Mouse (Mus musculus) retina, adult 2 months (tissue): ENCODE measurements around the gene Lyzl4.
"Not testable (repeated sequence)": the region's sequence is repeated elsewhere in the genome, so short reads cannot be mapped to it uniquely, and the experiment has no call there.

Source experiments
- DNase-seq: peaks from one replicate; pipeline ENCODE4 v3.0.0-alpha.2; 2012; ENCODE audit warnings: low read depth, low spot score

Gene Lyzl4

DNA sequence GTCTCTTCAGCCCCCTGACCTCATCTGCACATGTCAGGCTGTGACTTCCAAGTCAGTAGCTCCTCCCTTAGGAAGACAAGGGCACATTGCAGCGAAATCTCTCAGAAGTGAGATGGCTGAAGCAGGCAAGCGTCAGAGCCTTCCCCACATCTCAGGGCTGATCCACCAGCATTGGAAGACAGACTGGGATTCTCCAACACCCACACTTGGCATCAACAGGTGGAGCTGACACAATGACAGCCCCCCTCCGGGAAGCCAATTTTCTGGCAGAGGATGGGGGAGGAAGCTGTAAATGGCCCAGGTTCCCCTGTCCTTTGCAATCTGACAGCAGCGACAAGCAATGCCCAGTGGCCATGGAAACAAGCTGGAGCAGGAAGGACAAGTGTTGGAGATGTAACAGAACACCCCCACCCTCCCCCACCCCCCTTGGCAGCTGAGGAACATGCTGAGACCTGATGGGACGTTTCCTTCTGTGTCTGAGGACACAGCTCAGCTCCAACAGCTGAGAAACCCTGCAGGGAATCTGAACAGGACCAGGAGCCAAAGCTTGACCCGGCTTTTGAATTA is 41.0 kb downstream of the Lyzl4 start:
- no peak for DNase-seq

DNA sequence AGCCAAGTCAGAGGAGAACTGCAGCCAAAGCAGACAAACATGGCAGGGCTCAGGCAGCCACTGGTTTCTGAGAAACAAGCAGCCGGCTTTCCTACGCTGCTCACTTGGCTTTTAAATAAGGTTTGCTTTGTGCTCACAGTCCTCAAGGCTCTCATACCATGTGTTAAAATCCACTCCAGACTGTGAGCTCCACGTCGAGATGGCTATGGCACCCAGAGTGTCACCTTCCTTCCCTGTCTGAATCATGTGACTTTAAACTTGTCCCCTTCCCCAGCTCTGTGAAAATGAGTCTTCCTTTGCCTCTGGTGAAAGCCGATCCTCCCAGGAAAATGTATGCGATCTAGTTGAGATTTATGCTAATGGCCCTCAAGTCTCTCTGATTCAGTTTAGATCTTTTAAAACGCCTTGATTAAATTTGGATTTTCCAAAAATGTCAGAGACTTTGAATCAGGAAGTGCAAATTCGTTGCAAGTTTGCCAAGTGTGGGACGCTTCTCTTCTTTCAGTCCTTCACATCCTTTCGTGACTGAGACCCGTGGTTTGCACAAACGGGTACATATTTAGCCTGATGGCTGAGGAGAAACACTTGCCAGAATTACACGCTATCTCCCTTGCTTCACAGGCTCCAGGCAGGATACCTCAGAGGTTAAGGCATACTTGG is 41.6 kb downstream of the Lyzl4 start:
- DNase-seq, result no peak

DNA sequence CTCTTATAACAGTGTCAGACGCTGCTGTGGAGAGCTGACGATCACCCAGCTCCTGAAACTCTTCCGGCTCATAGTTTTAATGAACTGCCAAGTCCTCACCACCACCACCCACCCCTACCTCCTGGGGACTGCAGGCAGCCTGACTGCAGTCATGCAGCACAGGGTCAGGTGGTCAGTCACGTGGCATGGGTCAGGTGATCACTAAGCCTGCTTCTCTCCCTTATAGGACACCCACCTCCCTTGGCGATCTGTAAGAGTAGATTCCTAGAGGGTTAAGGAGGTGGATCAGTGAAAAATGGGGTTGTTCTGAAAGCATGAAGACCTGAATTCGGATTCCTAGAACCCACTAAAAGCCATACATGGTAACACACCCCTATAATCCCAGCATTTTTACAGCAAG is 42.3 kb downstream of the Lyzl4 start:
- DNase-seq, result no peak

DNA sequence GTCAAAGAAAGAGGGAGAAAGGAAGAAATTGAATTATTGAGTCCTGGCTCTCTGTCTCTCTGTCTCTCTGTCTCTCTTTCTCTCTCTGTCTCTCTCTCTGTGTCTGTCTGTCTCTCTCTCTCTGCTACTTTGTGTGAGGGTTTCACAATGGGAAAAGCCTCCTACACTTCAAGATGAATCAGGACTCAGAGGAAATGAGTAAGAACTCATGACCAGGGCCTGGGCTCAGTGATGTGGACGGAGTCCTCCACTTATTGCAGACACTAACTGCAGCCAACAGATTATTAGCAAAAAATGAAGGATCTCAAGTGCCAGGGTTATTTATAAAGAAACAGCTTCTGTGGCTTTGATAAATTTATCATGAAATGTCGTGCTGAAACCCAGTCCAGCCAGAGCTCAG is 43.8 kb downstream of the Lyzl4 start:
- DNase-seq, result no peak

DNA sequence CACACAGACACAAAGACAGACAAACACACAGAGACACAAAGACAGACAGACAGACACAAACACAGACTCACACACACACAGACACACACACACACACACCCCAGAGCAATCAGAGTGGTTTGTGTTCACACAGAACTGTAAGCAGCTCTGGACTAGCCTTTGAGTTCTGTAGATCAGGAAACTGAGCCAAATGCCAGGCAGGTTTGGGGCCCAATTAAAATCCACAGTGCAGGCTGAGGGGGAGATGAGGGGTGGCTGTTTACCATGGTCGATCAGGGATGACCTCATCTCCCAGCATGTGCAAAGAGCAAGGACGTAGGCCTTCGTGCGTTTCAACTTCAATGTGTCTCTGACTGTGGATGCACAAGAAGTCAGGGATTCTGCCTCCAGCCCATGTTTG is 47.1 kb downstream of the Lyzl4 start:
- no peak for DNase-seq

GRCm38 (mm10) chr9:121593768-121594167 is 48.1 kb downstream of the Lyzl4 start:
- DNase-seq, result not testable (repeated sequence)

GRCm38 (mm10) chr9:121592948-121593550 is 48.8 kb downstream of the Lyzl4 start:
- DNase-seq, result no peak

- DNase-seq, result no peak
These were observed 52.4 kb downstream of the Lyzl4 start for GRCm38 (mm10) chr9:121589533-121589932.

DNA sequence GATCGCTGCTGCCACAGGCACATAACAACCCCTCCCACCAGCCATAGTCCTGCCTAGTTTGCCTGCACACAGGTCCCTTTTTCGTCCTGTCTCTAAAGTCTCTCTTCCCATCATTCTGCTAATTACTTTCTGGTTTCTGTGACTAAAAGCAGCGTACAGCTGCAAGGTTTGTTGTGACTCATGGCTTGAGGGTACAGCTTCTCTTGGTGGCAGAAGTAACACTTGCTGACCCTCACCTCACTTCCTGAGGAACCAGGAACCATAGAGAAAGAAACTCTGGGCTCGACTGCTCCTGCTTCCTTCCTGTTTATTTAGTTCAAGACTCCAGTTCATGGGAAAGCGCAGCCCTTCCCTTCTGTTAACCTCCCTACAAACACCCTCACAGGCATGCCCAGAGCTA is 67.5 kb downstream of the Lyzl4 start:
- no peak for DNase-seq

DNA sequence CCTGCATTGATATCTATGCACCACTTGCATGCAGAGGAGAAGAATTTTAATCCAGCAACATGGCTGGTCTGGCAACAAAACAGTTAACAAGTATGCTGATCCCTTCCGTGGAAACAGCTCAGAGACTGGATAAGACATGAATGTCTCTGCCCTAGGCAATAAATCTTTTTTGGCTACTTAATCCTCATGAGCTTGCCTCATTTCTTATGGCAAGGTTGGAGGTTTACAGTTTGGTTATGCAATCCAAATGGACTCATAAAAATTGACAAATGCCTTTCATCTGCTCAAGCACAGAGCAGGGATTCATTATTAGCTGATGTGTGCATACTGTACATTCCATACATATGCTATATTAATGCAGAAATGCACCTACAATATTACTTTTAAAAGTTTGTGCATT is 73.4 kb downstream of the Lyzl4 start:
- DNase-seq, result no peak

DNA sequence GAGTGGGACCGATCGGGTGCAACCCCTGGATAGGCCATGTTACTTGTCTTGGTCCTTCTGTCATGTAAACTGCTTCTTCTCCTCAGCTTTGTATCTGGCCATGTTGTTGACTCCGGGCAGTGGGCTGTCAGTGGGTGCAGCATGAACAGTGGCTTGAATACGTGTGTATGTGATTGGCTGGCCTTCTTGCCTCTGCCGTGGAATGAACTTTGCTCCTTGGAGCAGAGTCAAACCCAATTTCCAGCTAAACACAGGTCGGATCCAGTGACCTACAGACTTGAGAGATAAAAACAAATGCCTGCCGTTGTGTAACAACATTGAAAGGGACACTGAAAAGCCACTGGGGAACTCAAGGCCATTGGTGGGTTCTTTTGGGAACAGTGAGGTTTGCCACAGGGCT is 75.5 kb downstream of the Lyzl4 start:
- DNase-seq, result no peak

- DNase-seq, result no peak
These were observed 78.6 kb downstream of the Lyzl4 start for GRCm38 (mm10) chr9:121563276-121563675.

GRCm38 (mm10) chr9:121560515-121560914 is 81.4 kb downstream of the Lyzl4 start:
- DNase-seq, result no peak

GRCm38 (mm10) chr9:121558167-121558566 is 83.7 kb downstream of the Lyzl4 start:
- no peak for DNase-seq

- no peak for DNase-seq
These were observed 85.0 kb downstream of the Lyzl4 start for GRCm38 (mm10) chr9:121556913-121557312.

- DNase-seq, result no peak
These were observed 86.4 kb downstream of the Lyzl4 start for GRCm38 (mm10) chr9:121555395-121556000.

GRCm38 (mm10) chr9:121553643-121554042 is 88.3 kb downstream of the Lyzl4 start:
- DNase-seq, result no peak

DNA sequence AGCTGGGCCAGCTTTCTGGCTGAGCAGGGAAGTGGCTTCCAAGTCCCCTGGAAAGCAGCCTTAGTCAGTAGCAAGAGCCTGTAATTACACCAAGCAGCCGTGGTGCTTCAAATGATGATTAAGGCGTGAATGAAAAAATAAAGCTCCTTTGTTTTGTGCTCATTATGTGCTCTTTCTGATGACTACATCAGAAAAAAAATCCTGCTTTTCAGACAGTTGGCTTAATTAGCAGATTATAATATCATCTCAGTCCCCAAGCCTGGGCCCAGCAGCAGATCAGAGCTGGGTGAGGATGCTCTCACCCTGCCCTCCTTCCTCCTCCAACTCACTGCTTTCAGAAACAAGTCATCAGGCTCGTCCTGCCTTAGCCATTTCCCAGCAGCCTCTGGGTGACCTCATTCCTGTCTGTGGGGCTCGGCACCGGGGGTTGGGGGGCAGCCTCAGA is 91.5 kb downstream of the Lyzl4 start:
- DNase-seq, result no peak

GRCm38 (mm10) chr9:121549444-121549843 is 92.5 kb downstream of the Lyzl4 start:
- DNase-seq, result no peak

GRCm38 (mm10) chr9:121549010-121549409 is 92.9 kb downstream of the Lyzl4 start:
- no peak for DNase-seq

DNA sequence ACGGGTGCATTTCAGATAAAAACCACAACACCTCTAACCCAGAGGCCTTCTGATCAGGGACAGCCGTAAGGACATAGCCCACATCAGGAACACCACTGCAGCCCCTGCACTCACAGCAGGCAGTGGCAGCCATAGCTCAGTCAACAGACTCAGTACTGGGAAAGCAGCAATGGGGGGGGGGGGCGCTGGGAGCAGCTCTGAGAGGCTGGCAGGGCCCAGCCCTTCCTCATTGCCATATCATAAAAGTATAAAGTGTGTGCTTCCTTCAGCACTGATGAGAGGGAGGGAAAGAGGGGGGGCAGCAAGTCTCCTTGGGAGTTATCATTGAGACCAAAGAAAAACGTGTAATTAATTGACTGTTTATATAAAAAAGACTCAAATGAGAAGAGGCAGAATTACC is 94.5 kb downstream of the Lyzl4 start:
- DNase-seq, result no peak

DNA sequence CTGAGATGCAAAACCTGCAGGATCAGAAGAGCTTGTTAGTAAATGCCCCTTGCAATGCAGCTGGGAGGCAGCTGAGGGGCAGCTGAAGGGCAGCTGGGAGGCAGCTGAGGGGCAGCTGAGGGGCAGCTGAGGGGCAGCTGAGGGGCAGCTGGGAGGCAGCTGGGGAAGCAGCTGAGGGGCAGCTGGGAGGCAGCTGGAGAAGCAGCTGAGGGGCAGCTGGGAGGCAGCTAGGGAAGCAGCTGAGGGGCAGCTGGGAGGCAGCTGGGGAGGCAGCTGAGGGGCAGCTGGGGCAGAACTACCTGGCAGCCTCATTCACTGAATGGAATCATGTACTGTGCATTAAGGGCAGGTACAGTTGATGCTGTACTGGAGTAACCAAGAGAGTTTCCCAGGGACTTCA is 100.4 kb downstream of the Lyzl4 start:
- DNase-seq, result no peak

DNA sequence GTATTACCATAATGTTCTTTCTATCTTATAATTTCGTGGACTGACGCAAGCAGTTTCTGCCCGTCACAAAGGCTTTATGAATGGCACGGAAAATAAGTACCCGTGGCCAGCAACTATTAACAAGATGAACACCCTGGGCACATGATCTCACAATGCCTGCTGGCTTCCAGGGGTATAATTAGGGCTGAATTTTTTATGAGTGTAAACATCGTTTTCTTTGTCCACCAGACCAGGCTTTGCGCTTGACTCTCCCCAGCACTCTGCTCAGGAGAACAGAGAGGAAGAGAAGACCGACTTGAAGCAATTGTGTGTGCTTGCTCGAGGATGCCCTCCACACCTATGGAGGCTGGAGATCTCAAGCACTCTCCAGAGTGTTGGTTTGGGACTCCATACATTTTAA is 109.3 kb downstream of the Lyzl4 start:
- DNase-seq, result no peak
